Mouse (Mus musculus) CH12.LX (cell line): ENCODE data around the gene Macrod1. TPM values are rescaled to one million over a fixed set of nuclear protein-coding genes. Genes with fewer than 3 reads are reported as not detected.

ENCODE experiments used
- DNase-seq: peaks from one replicate; pipeline ENCODE4 v3.0.0-alpha.2; 2013; ENCODE audit errors: extremely low read depth
- H3K27ac ChIP-seq: 2 replicates; pipeline ENCODE4 v1.5.1; 2012; ENCODE audit warnings: low read depth, mild to moderate bottlenecking, control low read depth, moderate library complexity; ENCODE audit not compliant: insufficient read depth
- H3K27me3 ChIP-seq: replicated peaks from 2 replicates; pipeline ENCODE3; 2012; ENCODE audit warnings: inconsistent platforms
- H3K36me3 ChIP-seq, 2 experiments: replicated peaks in 1 of 2; 2 replicates each; pipeline versions ENCODE3 to v1.6.1; 2012; ENCODE audit warnings: inconsistent platforms in 1 of 2, low read length in 1 of 2, mild to moderate bottlenecking in 1 of 2, mixed read lengths in 1 of 2, moderate library complexity in 1 of 2; ENCODE audit not compliant: control insufficient read depth in 1 of 2, insufficient read depth in 1 of 2
- H3K4me1 ChIP-seq, 2 experiments: 2 replicates each; pipeline ENCODE4 v1.6.1; 2012; ENCODE audit warnings: inconsistent platforms in 1 of 2, moderate library complexity in 1 of 2; ENCODE audit not compliant: insufficient read depth in 2 of 2, control insufficient read depth in 1 of 2
- H3K4me2 ChIP-seq: 2 replicates; pipeline ENCODE4 v1.6.1; 2012; ENCODE audit warnings: low read depth, mild to moderate bottlenecking, control low read depth; ENCODE audit not compliant: poor library complexity, insufficient read depth, severe bottlenecking
- H3K4me3 ChIP-seq, 3 experiments: fragments of 150-350 bp in 1 of 3; sonication (generic) in 1 of 3; replicated peaks in 1 of 3; 2 replicates each; pipeline versions ENCODE3 to v1.5.1; 2011 to 2012; ENCODE audit warnings: low read depth in 2 of 3, low read length in 2 of 3, mild to moderate bottlenecking in 2 of 3, moderate library complexity in 2 of 3, control low read depth in 1 of 3, improper control_type of control experiment in 1 of 3, inconsistent platforms in 1 of 3, mixed read lengths in 1 of 3; ENCODE audit not compliant: poor library complexity in 1 of 3
- H3K79me2 ChIP-seq: replicated peaks from 2 replicates; pipeline ENCODE4 v1.6.1; 2012; ENCODE audit warnings: mild to moderate bottlenecking, moderate library complexity; ENCODE audit not compliant: control insufficient read depth, poor library complexity, insufficient read depth, severe bottlenecking; ENCODE audit errors: extremely low read depth
- H3K9ac ChIP-seq: 2 replicates; pipeline ENCODE4 v1.6.1; 2012; ENCODE audit warnings: low read depth, mild to moderate bottlenecking, control low read depth, moderate library complexity; ENCODE audit not compliant: insufficient read depth
- H3K9me3 ChIP-seq: replicated peaks from 2 replicates; pipeline ENCODE3; 2012; ENCODE audit warnings: low read length, inconsistent platforms, mixed read lengths
- BHLHE40 ChIP-seq: IDR thresholded peaks from 2 replicates; pipeline ENCODE4 v1.6.1; 2011; ENCODE audit warnings: mild to moderate bottlenecking, low read depth, low read length, improper control_type of control experiment
- CHD1 ChIP-seq: IDR thresholded peaks from 2 replicates; pipeline ENCODE4 v1.6.1; 2012; ENCODE audit warnings: low read depth, low read length, improper control_type of control experiment, inconsistent platforms
- CTCF ChIP-seq, 2 experiments: IDR thresholded peaks in 1 of 2; conservative IDR thresholded peaks in 1 of 2; 2 replicates each; pipeline ENCODE4 v1.5.1; 2011 to 2012; ENCODE audit warnings: low read depth in 2 of 2, low read length in 2 of 2, improper control_type of control experiment in 1 of 2, inconsistent platforms in 1 of 2, mild to moderate bottlenecking in 1 of 2, moderate library complexity in 1 of 2
- ELF1 ChIP-seq: IDR thresholded peaks from 2 replicates; pipeline ENCODE4 v1.6.1; 2014; ENCODE audit warnings: low read depth, mild to moderate bottlenecking, inconsistent platforms, low read length, improper control_type of control experiment
- EP300 ChIP-seq: IDR thresholded peaks from 2 replicates; pipeline ENCODE4 v1.6.1; 2011; ENCODE audit warnings: low read length, improper control_type of control experiment
- GABPA ChIP-seq: IDR thresholded peaks from 2 replicates; pipeline ENCODE4 v1.6.1; 2012; ENCODE audit warnings: low read depth, low read length, improper control_type of control experiment, inconsistent platforms; ENCODE audit not compliant: insufficient replicate concordance
- JUND ChIP-seq: conservative IDR thresholded peaks from 2 replicates; pipeline ENCODE4 v1.6.1; 2011; ENCODE audit warnings: low read depth, low read length, improper control_type of control experiment
- MAZ ChIP-seq: IDR thresholded peaks from 2 replicates; pipeline ENCODE4 v1.6.1; 2012; ENCODE audit warnings: low read depth, mild to moderate bottlenecking, inconsistent platforms, low read length, improper control_type of control experiment, moderate library complexity
- MEF2A ChIP-seq: IDR thresholded peaks from 2 replicates; pipeline ENCODE4 v1.6.1; 2014; ENCODE audit warnings: low read depth, mild to moderate bottlenecking, inconsistent platforms, low read length, improper control_type of control experiment, borderline replicate concordance
- MYC ChIP-seq: IDR thresholded peaks from 2 replicates; pipeline ENCODE4 v1.6.1; 2011; ENCODE audit warnings: low read depth, mild to moderate bottlenecking, improper control_type of control experiment, low read length
- NELFE ChIP-seq: IDR thresholded peaks from 2 replicates; pipeline ENCODE4 v1.6.1; 2011; ENCODE audit warnings: low read depth, low read length, improper control_type of control experiment
- POLR2A ChIP-seq: IDR thresholded peaks from 2 replicates; pipeline ENCODE4 v1.6.1; 2011; ENCODE audit warnings: low read depth, mild to moderate bottlenecking, improper control_type of control experiment, low read length
- POLR2AphosphoS2 ChIP-seq: IDR thresholded peaks from 2 replicates; pipeline ENCODE4 v1.6.1; 2011; ENCODE audit warnings: low read depth, low read length, improper control_type of control experiment
- RAD21 ChIP-seq: IDR thresholded peaks from 2 replicates; pipeline ENCODE4 v1.6.1; 2011; ENCODE audit warnings: low read depth, mild to moderate bottlenecking, low read length, improper control_type of control experiment, moderate library complexity
- RCOR1 ChIP-seq: conservative IDR thresholded peaks from 2 replicates; pipeline ENCODE4 v1.6.1; 2012; ENCODE audit warnings: low read depth, mild to moderate bottlenecking, inconsistent platforms, low read length, improper control_type of control experiment
- SIN3A ChIP-seq: IDR thresholded peaks from 2 replicates; pipeline ENCODE4 v1.6.1; 2012; ENCODE audit warnings: low read length, improper control_type of control experiment, inconsistent platforms
- SMC3 ChIP-seq: IDR thresholded peaks from 2 replicates; pipeline ENCODE4 v1.6.1; 2011; ENCODE audit warnings: low read depth, low read length, improper control_type of control experiment
- ZNF384 ChIP-seq: IDR thresholded peaks from 2 replicates; pipeline ENCODE4 v1.6.1; 2012; ENCODE audit warnings: low read depth, low read length, improper control_type of control experiment, inconsistent platforms
- dilution Hi-C: fragments of 300-500 bp; cut with MboI; formaldehyde crosslinking; loops from 2 replicates; pipeline ENCODE4 v1.14.3; 2020; ENCODE audit warnings: low sequenced_read_pairs; ENCODE audit not compliant: extremely low pct_unique_long_range_greater_than_20kb, extremely low pct_ligation_motif_present
- in situ Hi-C: fragments of 300-500 bp; cut with MboI; formaldehyde crosslinking; loops from 3 replicates; pipeline ENCODE4 v1.14.3; 2019; ENCODE audit warnings: low sequenced_read_pairs, low pct_ligation_motif_present, low pct_unique_long_range_greater_than_20kb, mixed read lengths
- polyA plus RNA-seq: library from polyadenylated mRNA; unstranded; fragments of >175 nt; gene quantifications from 2 replicates; pipeline ENCODE4 v1.2.1, GENCODE M21; 2012; ENCODE audit warnings: low read depth; ENCODE audit not compliant: insufficient read length
- total RNA-seq, 2 experiments: library from RNA; depleted of rRNA; stranded (reverse); fragments of 300-350 nt in 1 of 2; fragments of >200 nt in 1 of 2; gene quantifications; 2 replicates each; pipeline ENCODE4 v1.2.3; 2012 to 2014

Gene Macrod1
- total and polyA plus RNA-seq, 3 experiments: 1.0 TPM; not detected in 2

DNA sequence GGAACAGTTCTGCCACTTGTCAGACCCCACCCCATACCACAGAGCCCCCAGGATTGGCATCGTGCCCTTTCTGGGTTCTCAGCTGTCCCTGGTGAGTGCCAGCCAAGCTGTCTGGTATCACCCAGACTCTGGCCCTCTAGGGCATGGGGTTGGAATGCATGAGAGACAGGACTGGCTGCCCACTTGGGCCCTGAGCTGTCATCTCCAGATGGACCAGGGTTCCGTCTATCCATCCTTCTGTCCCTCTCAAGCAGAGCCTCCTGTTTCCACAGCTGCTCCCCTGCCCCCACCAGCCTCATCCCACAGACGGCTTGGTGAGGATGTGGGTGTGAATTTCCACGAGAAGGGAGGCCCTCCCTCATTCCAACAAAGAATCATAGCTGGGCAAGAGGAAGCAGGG is 91.5 kb downstream of the Macrod1 start:
- in situ Hi-C loops (no loop called here), dilution Hi-C loops (no loop called here)
- no peak overlapping the region for H3K4me3 ChIP-seq
- H3K4me1 ChIP-seq: peaks cover 0 to 10% of the 10 kb centered on the region in 2 experiments; a peak in 2 of 4 replicates
- no peak overlapping the region for H3K4me2 ChIP-seq
- H3K9ac ChIP-seq: no peak overlapping the region
- no peaks in the 10 kb centered on the region for H3K79me2 ChIP-seq
- DNase-seq: no peak
- H3K36me3 ChIP-seq: no peaks in the 10 kb centered on the region
- H3K27me3 ChIP-seq: peaks cover 97% of the 10 kb centered on the region
- TF ChIP-seq SIN3A: no peak
- no peak for TF ChIP-seq CHD1
- TF ChIP-seq GABPA: no peak
- H3K9me3 ChIP-seq: no peaks in the 10 kb centered on the region
- H3K27ac ChIP-seq: no peak overlapping the region

- TF ChIP-seq BHLHE40: no peak
- TF ChIP-seq MEF2A: no peak
- no peak for TF ChIP-seq JUND
- TF ChIP-seq RAD21: no peak
- no peak for TF ChIP-seq SMC3
- no peak for TF ChIP-seq POLR2AphosphoS2
- no peak for TF ChIP-seq NELFE
- TF ChIP-seq CTCF (conservative IDR thresholded peaks at IDR 0.05 in 1 of 2, IDR thresholded peaks at IDR 0.05 in 1 of 2; ENCODE audit: low read depth in 2 of 2, low read length in 2 of 2): no peak
- no peak for TF ChIP-seq POLR2A
- TF ChIP-seq MYC: no peak
- no peak for TF ChIP-seq MAZ
- TF ChIP-seq ELF1: no peak
- no peak for TF ChIP-seq ZNF384
- no peak for TF ChIP-seq RCOR1
- TF ChIP-seq EP300: no peak
- TF ChIP-seq, all 38 proteins: peak for 0
- Histone ChIP-seq H3K27ac (no peak overlapping the region), H3K9me3 (no peaks in the 10 kb centered on the region), H3K4me2 (no peak overlapping the region), H3K79me2 (no peaks in the 10 kb centered on the region), H3K36me3 (no peaks in the 10 kb centered on the region), H3K4me3 (no peak overlapping the region), H3K4me1 (peaks cover 0 to 7% of the 10 kb centered on the region in 2 experiments; a peak in 2 of 4 replicates), H3K27me3 (peaks cover 97% of the 10 kb centered on the region), H3K9ac (no peak overlapping the region)
- DNase-seq: no peak
- dilution Hi-C loops: no loop called here
- in situ Hi-C loops: no loop called here
Observed at GRCm38 (mm10) chr19:7148541-7149085, 92.0 kb downstream of the Macrod1 start.
